Mouse (Mus musculus) E14TG2a.4 (cell line): Measurements from ENCODE around the gene Cldn4.

ENCODE experiments used
- CTCF ChIP-seq: conservative IDR thresholded peaks from 2 replicates; pipeline ENCODE4 v1.5.1; 2014; ENCODE audit warnings: low read length
- NANOG ChIP-seq: IDR thresholded peaks from 2 replicates; pipeline ENCODE4 v1.6.1; 2014; ENCODE audit warnings: borderline replicate concordance, low read length, mixed read lengths

GRCm38 (mm10) chr5:134906633-134907032, 40.1 kb downstream of the Cldn4 start, which contains the start of gene Tmem270:
- no peak for TF ChIP-seq CTCF
- TF ChIP-seq NANOG, result no peak
